Mouse (Mus musculus): ENCODE data around the gene Spred2. TPM values are rescaled to one million over a fixed set of nuclear protein-coding genes. Genes with fewer than 3 reads are reported as not detected.

Gene Spred2
- polyA plus RNA-seq, 1 experiment from 2014 or later, result 9.6 TPM

GRCm38 (mm10) chr11:19953919-19954318 is 29.7 kb downstream of the Spred2 start:
- H3K4me1 ChIP-seq (ENCODE audit: control insufficient read depth, insufficient read depth, low read length), result peaks cover 25% of the 10 kb centered on the region
- H3K27ac ChIP-seq (ENCODE audit: low read length), result no peak overlapping the region
- H3K9me3 ChIP-seq (ENCODE audit: control insufficient read depth, low read depth, low read length), result no peaks in the 10 kb centered on the region
- no peak overlapping the region for H3K9ac ChIP-seq (replicated peaks; ENCODE audit: low read depth, low read length)
- H3K4me2 ChIP-seq (replicated peaks; ENCODE audit: low read depth, low read length), result no peak overlapping the region
- H3K27me3 ChIP-seq (ENCODE audit: control insufficient read depth, insufficient read depth, low read length), result no peaks in the 10 kb centered on the region
- WGBS, result 93% methylated on average over 7 of the region's 7 CpGs
- no peaks in the 10 kb centered on the region for H3K36me3 ChIP-seq (ENCODE audit: control insufficient read depth, insufficient read depth, low read length)
- H3K4me3 ChIP-seq (ENCODE audit: low read depth, low read length), result no peak overlapping the region
- no peak for ATAC-seq (ENCODE audit: insufficient number of reproducible peaks, insufficient read depth, low FRiP score, low read depth)

DNA sequence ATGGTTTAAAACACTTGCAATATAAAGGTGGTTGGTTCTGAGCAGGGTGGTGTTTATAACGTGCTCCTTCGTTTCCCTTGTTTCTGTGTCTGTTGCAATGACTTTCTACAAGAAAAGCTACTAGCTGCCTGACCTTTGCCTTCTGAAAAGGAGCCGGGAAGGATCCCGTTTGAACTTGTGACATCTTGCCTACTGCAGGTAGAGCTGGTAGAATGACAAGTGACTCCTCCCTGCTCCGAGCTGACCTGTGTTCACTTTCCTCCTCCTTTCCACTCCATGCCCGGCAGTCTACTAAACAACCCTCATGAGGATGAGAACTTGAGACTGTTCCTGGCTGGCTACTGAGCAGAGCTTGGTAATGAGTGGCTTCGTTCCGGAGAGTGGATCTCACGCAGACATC is 30.9 kb downstream of the Spred2 start:
- no peaks in the 10 kb centered on the region for H3K9me3 ChIP-seq (ENCODE audit: control insufficient read depth, low read depth, low read length)
- H3K4me1 ChIP-seq (ENCODE audit: control insufficient read depth, insufficient read depth, low read length), result peaks cover 19% of the 10 kb centered on the region
- H3K27ac ChIP-seq (ENCODE audit: low read length), result no peak overlapping the region
- H3K4me3 ChIP-seq (ENCODE audit: low read depth, low read length), result no peak overlapping the region
- no peak overlapping the region for H3K9ac ChIP-seq (replicated peaks; ENCODE audit: low read depth, low read length)
- no peak overlapping the region for H3K4me2 ChIP-seq (replicated peaks; ENCODE audit: low read depth, low read length)
- no peaks in the 10 kb centered on the region for H3K36me3 ChIP-seq (ENCODE audit: control insufficient read depth, insufficient read depth, low read length)
- no peak for ATAC-seq (ENCODE audit: insufficient number of reproducible peaks, insufficient read depth, low FRiP score, low read depth)
- 43% methylated on average over 9 of the region's 9 CpGs for WGBS
- H3K27me3 ChIP-seq (ENCODE audit: control insufficient read depth, insufficient read depth, low read length), result no peaks in the 10 kb centered on the region

DNA sequence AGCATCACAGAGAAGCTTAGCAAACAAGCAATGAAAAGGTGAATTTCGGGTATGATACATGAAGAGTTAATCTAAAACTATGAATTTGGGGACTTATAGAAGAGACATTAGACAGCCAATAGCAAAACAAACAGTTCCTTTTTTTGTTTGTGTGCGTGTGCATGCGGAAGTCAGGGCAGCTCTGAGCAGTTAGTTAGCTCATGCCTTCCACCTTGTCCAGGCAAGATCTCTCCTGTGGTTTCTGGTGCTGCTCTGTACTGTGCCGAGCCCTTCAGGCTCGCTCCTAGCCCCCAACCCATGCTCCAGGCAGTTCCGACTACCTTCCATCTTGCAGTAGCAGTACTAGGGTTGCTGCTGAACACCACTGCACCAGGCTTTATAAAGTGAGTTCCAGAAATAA is 31.5 kb downstream of the Spred2 start:
- Histone ChIP-seq H3K9me3 (ENCODE audit: control insufficient read depth, low read depth, low read length) (no peaks in the 10 kb centered on the region), H3K9ac (replicated peaks; ENCODE audit: low read depth, low read length) (no peak overlapping the region), H3K4me3 (ENCODE audit: low read depth, low read length) (no peak overlapping the region), H3K4me1 (ENCODE audit: control insufficient read depth, insufficient read depth, low read length) (peaks cover 17% of the 10 kb centered on the region), H3K27ac (ENCODE audit: low read length) (no peak overlapping the region), H3K27me3 (ENCODE audit: control insufficient read depth, insufficient read depth, low read length) (no peaks in the 10 kb centered on the region), H3K36me3 (ENCODE audit: control insufficient read depth, insufficient read depth, low read length) (no peaks in the 10 kb centered on the region), H3K4me2 (replicated peaks; ENCODE audit: low read depth, low read length) (no peak overlapping the region)
- 81% methylated on average over 6 of the region's 6 CpGs for WGBS
- ATAC-seq (ENCODE audit: insufficient number of reproducible peaks, insufficient read depth, low FRiP score, low read depth), result no peak

- H3K4me1 ChIP-seq (ENCODE audit: control insufficient read depth, insufficient read depth, low read length), result peaks cover 34% of the 10 kb centered on the region
- 83% methylated on average over 3 of the region's 3 CpGs for WGBS
These were observed 34.8 kb downstream of the Spred2 start for GRCm38 (mm10) chr11:19959006-19959405.

DNA sequence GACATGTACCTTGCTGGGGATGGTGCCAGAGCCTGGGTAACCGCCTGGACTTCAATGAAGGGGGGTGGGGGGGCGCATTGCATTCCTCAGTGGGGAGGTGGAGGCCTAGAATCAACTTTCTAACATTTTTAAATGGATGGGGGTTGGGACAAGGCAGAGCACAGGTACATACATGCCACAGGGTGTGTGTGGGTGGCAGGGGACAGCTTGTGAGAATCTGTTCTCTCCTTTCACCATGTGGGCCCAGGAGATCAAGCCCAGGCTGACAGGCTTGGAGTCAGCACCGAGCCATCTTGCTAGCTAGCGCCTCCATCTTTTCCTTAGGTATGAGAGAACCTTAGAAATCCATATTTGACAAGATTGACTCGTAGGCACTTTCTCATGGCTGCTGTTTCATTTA is 35.7 kb downstream of the Spred2 start:
- Histone ChIP-seq H3K9me3 (ENCODE audit: control insufficient read depth, low read depth, low read length) (no peaks in the 10 kb centered on the region), H3K4me3 (ENCODE audit: low read depth, low read length) (no peak overlapping the region), H3K4me2 (replicated peaks; ENCODE audit: low read depth, low read length) (no peak overlapping the region), H3K36me3 (ENCODE audit: control insufficient read depth, insufficient read depth, low read length) (no peaks in the 10 kb centered on the region), H3K4me1 (ENCODE audit: control insufficient read depth, insufficient read depth, low read length) (peaks cover 36% of the 10 kb centered on the region), H3K27me3 (ENCODE audit: control insufficient read depth, insufficient read depth, low read length) (no peaks in the 10 kb centered on the region), H3K9ac (replicated peaks; ENCODE audit: low read depth, low read length) (no peak overlapping the region), H3K27ac (ENCODE audit: low read length) (peak overlapping the region; percentile 39; the same call in 1 of the 2 replicates)
- peak; percentile 43; the same call in 1 of the 2 replicates for ATAC-seq (ENCODE audit: insufficient number of reproducible peaks, insufficient read depth, low FRiP score, low read depth)
- 54% methylated on average over 5 of the region's 5 CpGs for WGBS

More at GRCm38 (mm10) chr11:19959006-19959405, 34.8 kb downstream of the Spred2 start:
- no peaks in the 10 kb centered on the region for H3K36me3 ChIP-seq (ENCODE audit: control insufficient read depth, insufficient read depth, low read length)
- peak overlapping the region; percentile 35; the same call in 1 of the 2 replicates for H3K27ac ChIP-seq (ENCODE audit: low read length)
- no peak overlapping the region for H3K9ac ChIP-seq (replicated peaks; ENCODE audit: low read depth, low read length)
- ATAC-seq (ENCODE audit: insufficient number of reproducible peaks, insufficient read depth, low FRiP score, low read depth), result no peak
- no peak overlapping the region for H3K4me3 ChIP-seq (ENCODE audit: low read depth, low read length)
- no peaks in the 10 kb centered on the region for H3K9me3 ChIP-seq (ENCODE audit: control insufficient read depth, low read depth, low read length)
- no peaks in the 10 kb centered on the region for H3K27me3 ChIP-seq (ENCODE audit: control insufficient read depth, insufficient read depth, low read length)
- H3K4me2 ChIP-seq (replicated peaks; ENCODE audit: low read depth, low read length), result no peak overlapping the region

- Histone ChIP-seq H3K9me3 (ENCODE audit: control insufficient read depth, low read depth, low read length) (no peaks in the 10 kb centered on the region), H3K27ac (ENCODE audit: low read length) (peak overlapping the region; percentile 39; the same call in 1 of the 2 replicates), H3K27me3 (ENCODE audit: control insufficient read depth, insufficient read depth, low read length) (no peaks in the 10 kb centered on the region), H3K4me1 (ENCODE audit: control insufficient read depth, insufficient read depth, low read length) (peaks cover 41% of the 10 kb centered on the region), H3K4me2 (replicated peaks; ENCODE audit: low read depth, low read length) (no peak overlapping the region), H3K9ac (replicated peaks; ENCODE audit: low read depth, low read length) (no peak overlapping the region), H3K36me3 (ENCODE audit: control insufficient read depth, insufficient read depth, low read length) (no peaks in the 10 kb centered on the region), H3K4me3 (ENCODE audit: low read depth, low read length) (no peak overlapping the region)
- ATAC-seq (ENCODE audit: insufficient number of reproducible peaks, insufficient read depth, low FRiP score, low read depth), result no peak
- 81% methylated on average over 3 of the region's 3 CpGs for WGBS
These were observed 36.4 kb downstream of the Spred2 start for GRCm38 (mm10) chr11:19960541-19960940.

- H3K27ac ChIP-seq (ENCODE audit: low read length), result no peak overlapping the region; the same call in 1 of the 2 replicates
- H3K4me2 ChIP-seq (replicated peaks; ENCODE audit: low read depth, low read length), result no peak overlapping the region
- H3K9me3 ChIP-seq (ENCODE audit: control insufficient read depth, low read depth, low read length), result no peaks in the 10 kb centered on the region
- no peaks in the 10 kb centered on the region for H3K36me3 ChIP-seq (ENCODE audit: control insufficient read depth, insufficient read depth, low read length)
- no peak for ATAC-seq (ENCODE audit: insufficient number of reproducible peaks, insufficient read depth, low FRiP score, low read depth)
- no peak overlapping the region for H3K9ac ChIP-seq (replicated peaks; ENCODE audit: low read depth, low read length)
- no peaks in the 10 kb centered on the region for H3K27me3 ChIP-seq (ENCODE audit: control insufficient read depth, insufficient read depth, low read length)
- H3K4me3 ChIP-seq (ENCODE audit: low read depth, low read length), result no peak overlapping the region
- peaks cover 46% of the 10 kb centered on the region for H3K4me1 ChIP-seq (ENCODE audit: control insufficient read depth, insufficient read depth, low read length)
- WGBS, result 92% methylated on average over 6 of the region's 6 CpGs
These were observed 36.9 kb downstream of the Spred2 start for GRCm38 (mm10) chr11:19961088-19961487.

DNA sequence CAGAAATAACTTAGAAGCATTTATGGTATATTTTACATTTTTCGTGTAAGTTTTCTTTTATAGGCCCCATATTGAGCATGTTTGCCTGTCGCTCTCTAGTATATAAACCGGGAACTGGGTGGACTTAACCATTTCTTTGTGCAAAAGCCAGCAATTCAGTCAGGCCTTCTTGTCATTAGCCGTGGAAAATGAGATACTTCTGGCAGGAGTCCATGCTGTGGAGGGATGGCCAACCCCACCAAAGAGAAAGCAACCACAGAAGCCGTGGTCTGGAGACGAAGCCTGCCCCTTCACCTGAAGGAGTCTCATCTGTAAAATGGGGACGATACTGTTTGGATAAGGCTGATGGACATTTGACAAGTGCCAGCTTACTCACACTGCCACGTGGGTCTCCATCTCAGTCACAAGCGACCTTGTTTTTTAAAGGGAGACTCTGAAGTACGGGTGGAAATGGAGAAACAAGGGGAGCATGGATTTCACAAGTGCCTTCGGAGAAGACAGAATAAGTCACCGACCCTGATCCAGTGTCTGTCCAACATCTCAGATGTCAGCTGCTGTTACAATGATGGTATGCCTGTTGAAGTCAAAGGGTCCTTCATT is 37.7 kb downstream of the Spred2 start:
- no peaks in the 10 kb centered on the region for H3K9me3 ChIP-seq (ENCODE audit: control insufficient read depth, low read depth, low read length)
- H3K4me1 ChIP-seq (ENCODE audit: control insufficient read depth, insufficient read depth, low read length), result peaks cover 51% of the 10 kb centered on the region
- no peak for ATAC-seq (ENCODE audit: insufficient number of reproducible peaks, insufficient read depth, low FRiP score, low read depth)
- H3K9ac ChIP-seq (replicated peaks; ENCODE audit: low read depth, low read length), result no peak overlapping the region
- H3K4me2 ChIP-seq (replicated peaks; ENCODE audit: low read depth, low read length), result no peak overlapping the region
- no peak overlapping the region for H3K27ac ChIP-seq (ENCODE audit: low read length)
- H3K27me3 ChIP-seq (ENCODE audit: control insufficient read depth, insufficient read depth, low read length), result no peaks in the 10 kb centered on the region
- no peak overlapping the region for H3K4me3 ChIP-seq (ENCODE audit: low read depth, low read length)
- H3K36me3 ChIP-seq (ENCODE audit: control insufficient read depth, insufficient read depth, low read length), result no peaks in the 10 kb centered on the region
- 65% methylated on average over 12 of the region's 12 CpGs for WGBS

- no peak for ATAC-seq (ENCODE audit: insufficient number of reproducible peaks, insufficient read depth, low FRiP score, low read depth)
- H3K36me3 ChIP-seq (ENCODE audit: control insufficient read depth, insufficient read depth, low read length), result no peaks in the 10 kb centered on the region
- H3K4me1 ChIP-seq (ENCODE audit: control insufficient read depth, insufficient read depth, low read length), result peaks cover 51% of the 10 kb centered on the region
- H3K4me2 ChIP-seq (replicated peaks; ENCODE audit: low read depth, low read length), result no peak overlapping the region
- no peaks in the 10 kb centered on the region for H3K27me3 ChIP-seq (ENCODE audit: control insufficient read depth, insufficient read depth, low read length)
- WGBS, result 24% methylated on average over 5 of the region's 5 CpGs
- H3K27ac ChIP-seq (ENCODE audit: low read length), result peak overlapping the region; percentile 75; the same call in 1 of the 2 replicates
- no peak overlapping the region for H3K9ac ChIP-seq (replicated peaks; ENCODE audit: low read depth, low read length)
- no peaks in the 10 kb centered on the region for H3K9me3 ChIP-seq (ENCODE audit: control insufficient read depth, low read depth, low read length)
- H3K4me3 ChIP-seq (ENCODE audit: low read depth, low read length), result no peak overlapping the region
These were observed 38.6 kb downstream of the Spred2 start for GRCm38 (mm10) chr11:19962796-19963195.

Data from stomach, embryonic 14.5 days (tissue).